Mouse (Mus musculus) kidney, embryonic 15.5 days (tissue): ENCODE data around the gene Asb4. TPM values are rescaled to one million over a fixed set of nuclear protein-coding genes. Genes with fewer than 3 reads are reported as not detected.
A peak's percentile ranks its signal among the peaks of the same experiment; 100 is the strongest.

ENCODE experiments used
- ATAC-seq: fragments of 200-750 bp; cut with Nextera tagmentation; replicated peaks from 2 replicates; pipeline ENCODE4 v1.8.0; 2017; ENCODE audit warnings: moderate TSS enrichment; ENCODE audit not compliant: low FRiP score
- H3K27ac ChIP-seq: fragments of 300-500 bp; sonication (generic); 2 replicates; pipeline ENCODE4 v1.5.1; 2015; ENCODE audit warnings: mild to moderate bottlenecking, inconsistent platforms
- H3K27me3 ChIP-seq: fragments of 300-500 bp; sonication (generic); 2 replicates; pipeline ENCODE4 v1.6.1; 2015; ENCODE audit warnings: inconsistent platforms
- H3K36me3 ChIP-seq: fragments of 300-500 bp; sonication (generic); 2 replicates; pipeline ENCODE4 v1.6.1; 2015; ENCODE audit warnings: inconsistent platforms
- H3K4me1 ChIP-seq: fragments of 300-500 bp; sonication (generic); 2 replicates; pipeline ENCODE4 v1.6.1; 2015; ENCODE audit warnings: inconsistent platforms
- H3K4me2 ChIP-seq: fragments of 300-500 bp; sonication (generic); 2 replicates; pipeline ENCODE4 v1.6.1; 2015; ENCODE audit warnings: moderate library complexity, mild to moderate bottlenecking, inconsistent platforms
- H3K4me3 ChIP-seq: fragments of 300-500 bp; sonication (generic); replicated peaks from 2 replicates; pipeline ENCODE4 v1.5.1; 2015; ENCODE audit warnings: mild to moderate bottlenecking, inconsistent platforms
- H3K9ac ChIP-seq: fragments of 300-500 bp; sonication (generic); 2 replicates; pipeline ENCODE4 v1.6.1; 2015; ENCODE audit warnings: mild to moderate bottlenecking, inconsistent platforms
- H3K9me3 ChIP-seq: fragments of 300-500 bp; sonication (generic); replicated peaks from 2 replicates; pipeline ENCODE4 v1.6.1; 2016; ENCODE audit warnings: inconsistent platforms
- WGBS: fragments of 180-500 bp; shearing (Covaris S2); methylation state at CpG from one replicate; pipeline ENCODE4 v1.1.7; 2015; ENCODE audit warnings: mixed read lengths; 5-methylcytosine and 5-hydroxymethylcytosine counted together
- polyA plus RNA-seq: library from polyadenylated mRNA; unstranded; fragments of >200 nt; fragmentation: Nextera tagmentation; extraction: Ambion mirVana; gene quantifications from 2 replicates; pipeline ENCODE4 v1.2.1, GENCODE M21; 2015

Gene Asb4
- polyA plus RNA-seq, 1 experiment from 2014 or later: 27.6 TPM

DNA sequence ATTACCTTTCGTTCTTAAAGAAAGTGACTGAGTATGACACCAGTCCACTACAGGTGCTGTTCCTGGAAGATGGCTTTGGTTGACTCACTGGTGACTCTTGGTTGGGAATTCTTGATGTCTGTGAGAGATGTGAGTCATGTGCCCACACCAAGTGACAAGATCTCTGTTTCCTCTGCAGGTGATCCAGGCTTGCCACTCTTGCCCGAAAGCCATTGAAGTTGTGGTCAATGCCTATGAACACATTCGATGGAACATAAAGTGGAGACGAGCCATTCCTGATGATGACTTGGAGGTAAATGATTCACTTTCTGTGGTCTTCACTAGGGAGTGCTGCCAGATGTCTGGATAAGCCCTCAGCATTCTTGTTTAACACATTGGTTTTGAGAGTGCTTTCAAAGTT, 46.4 kb downstream of the Asb4 start:
- H3K27me3 ChIP-seq: no peaks in the 10 kb centered on the region
- no peak overlapping the region for H3K4me3 ChIP-seq
- no peak overlapping the region for H3K27ac ChIP-seq
- H3K9me3 ChIP-seq: no peaks in the 10 kb centered on the region
- H3K4me1 ChIP-seq: no peaks in the 10 kb centered on the region
- ATAC-seq: no peak
- no peaks in the 10 kb centered on the region for H3K36me3 ChIP-seq
- no peak overlapping the region for H3K4me2 ChIP-seq
- 87% methylated on average over 4 of the region's 4 CpGs for WGBS
- no peak overlapping the region for H3K9ac ChIP-seq

DNA sequence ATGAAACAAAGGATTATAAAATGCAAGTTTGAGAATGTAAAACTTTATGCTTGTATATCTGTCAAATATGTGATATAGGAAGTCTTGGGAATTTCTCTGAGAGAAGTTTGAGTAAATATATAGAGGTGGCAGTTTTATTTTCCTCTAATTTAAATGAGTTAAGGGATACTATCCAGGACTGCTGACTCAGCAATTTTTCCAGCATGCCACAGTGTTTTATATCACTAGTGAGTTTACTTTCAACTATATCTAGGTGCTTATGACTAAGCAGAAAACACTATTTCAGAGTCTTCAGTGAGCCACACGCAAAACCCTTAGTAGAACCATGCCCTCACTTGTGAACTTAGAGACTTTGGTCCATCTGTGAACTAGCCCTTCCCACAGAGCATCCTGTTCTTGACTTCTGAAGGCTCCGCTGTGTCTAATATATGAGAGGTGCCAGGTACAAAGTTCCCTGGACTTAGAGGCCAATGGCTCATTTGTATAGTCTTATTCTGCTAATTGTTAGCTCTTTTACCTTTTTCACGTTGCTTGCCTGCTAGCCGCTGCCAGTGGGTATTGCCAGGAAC, 46.9 kb downstream of the Asb4 start:
- WGBS: 91% methylated on average over 4 of the region's 4 CpGs
- Histone ChIP-seq H3K4me1 (no peaks in the 10 kb centered on the region), H3K9me3 (no peaks in the 10 kb centered on the region), H3K27me3 (no peaks in the 10 kb centered on the region), H3K9ac (no peak overlapping the region), H3K36me3 (no peaks in the 10 kb centered on the region), H3K27ac (no peak overlapping the region), H3K4me2 (no peak overlapping the region), H3K4me3 (no peak overlapping the region)
- no peak for ATAC-seq

DNA sequence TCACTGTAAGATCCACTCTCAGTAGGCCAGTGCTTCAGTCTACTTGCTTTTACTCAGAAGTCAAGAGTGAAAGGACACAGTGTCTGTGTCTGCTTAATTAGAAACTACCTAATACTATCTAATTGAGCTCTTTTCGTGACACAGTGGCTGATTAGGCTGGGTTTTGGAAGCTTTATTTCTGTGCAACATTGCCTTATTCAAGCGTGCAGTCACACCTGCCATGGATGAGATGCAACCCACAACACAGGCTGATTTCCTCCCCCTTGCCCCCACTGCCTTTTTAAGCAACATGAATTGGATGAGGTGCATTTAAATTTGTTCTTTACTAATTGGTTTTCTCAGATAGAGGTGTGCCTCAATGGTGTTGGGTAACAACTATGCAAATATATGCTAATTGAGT, 50.7 kb downstream of the Asb4 start:
- Histone ChIP-seq H3K4me2 (no peak overlapping the region), H3K36me3 (no peaks in the 10 kb centered on the region), H3K9ac (no peak overlapping the region), H3K27ac (no peak overlapping the region), H3K4me3 (no peak overlapping the region), H3K9me3 (no peaks in the 10 kb centered on the region), H3K27me3 (no peaks in the 10 kb centered on the region), H3K4me1 (no peaks in the 10 kb centered on the region)
- ATAC-seq: no peak
- 88% methylated on average over 2 of the region's 2 CpGs for WGBS

DNA sequence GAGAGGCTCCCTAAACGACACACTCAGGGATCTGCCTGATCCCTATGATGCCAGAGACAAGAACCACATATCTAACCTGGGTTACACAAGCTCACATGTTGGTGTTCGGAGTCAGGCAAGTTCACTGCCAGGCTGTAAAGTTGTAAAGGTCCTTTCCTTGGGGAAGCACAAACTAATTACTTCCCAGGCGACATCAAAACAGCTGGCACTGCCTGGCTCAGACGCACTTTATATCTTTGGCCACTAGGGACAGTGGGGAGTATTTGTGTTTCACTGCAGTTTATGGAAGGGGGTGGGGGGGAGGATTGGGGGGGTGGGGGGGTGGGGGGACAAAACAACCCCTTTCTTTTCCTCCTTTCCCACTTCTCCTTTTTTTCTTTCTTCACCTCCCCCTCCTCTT, 54.6 kb downstream of the Asb4 start:
- H3K9ac ChIP-seq: no peak overlapping the region
- ATAC-seq: no peak
- H3K27ac ChIP-seq: no peak overlapping the region
- no peaks in the 10 kb centered on the region for H3K36me3 ChIP-seq
- H3K9me3 ChIP-seq: no peaks in the 10 kb centered on the region
- H3K4me3 ChIP-seq: no peak overlapping the region
- WGBS: 36% methylated on average over 4 of the region's 4 CpGs
- H3K4me2 ChIP-seq: no peak overlapping the region
- peaks cover 5% of the 10 kb centered on the region for H3K4me1 ChIP-seq
- no peaks in the 10 kb centered on the region for H3K27me3 ChIP-seq

DNA sequence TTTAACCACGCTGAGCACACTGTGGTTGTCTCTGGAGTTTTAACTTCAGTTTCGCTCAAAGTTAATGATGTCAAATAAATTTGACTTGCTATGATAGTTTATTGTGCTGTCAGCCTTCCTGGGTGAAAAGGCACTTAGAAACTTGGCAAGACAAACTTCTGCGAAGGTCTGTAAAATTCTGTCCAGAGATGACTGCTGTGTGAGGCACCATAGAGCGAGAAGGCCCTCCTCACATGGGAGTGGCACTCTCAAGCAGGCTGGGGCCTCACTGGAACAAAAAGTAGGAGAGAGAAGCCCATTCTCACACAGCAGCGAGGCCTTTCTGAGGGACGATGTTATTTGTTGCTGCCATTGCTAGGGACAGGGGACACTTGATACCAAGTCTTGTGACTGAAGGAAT, 58.0 kb downstream of the Asb4 start:
- Histone ChIP-seq H3K27ac (no peak overlapping the region), H3K4me3 (no peak overlapping the region), H3K9ac (no peak overlapping the region), H3K4me2 (no peak overlapping the region), H3K27me3 (no peaks in the 10 kb centered on the region), H3K4me1 (peaks cover 12% of the 10 kb centered on the region), H3K9me3 (no peaks in the 10 kb centered on the region), H3K36me3 (no peaks in the 10 kb centered on the region)
- 50% methylated on average over 6 of the region's 6 CpGs for WGBS
- no peak for ATAC-seq

DNA sequence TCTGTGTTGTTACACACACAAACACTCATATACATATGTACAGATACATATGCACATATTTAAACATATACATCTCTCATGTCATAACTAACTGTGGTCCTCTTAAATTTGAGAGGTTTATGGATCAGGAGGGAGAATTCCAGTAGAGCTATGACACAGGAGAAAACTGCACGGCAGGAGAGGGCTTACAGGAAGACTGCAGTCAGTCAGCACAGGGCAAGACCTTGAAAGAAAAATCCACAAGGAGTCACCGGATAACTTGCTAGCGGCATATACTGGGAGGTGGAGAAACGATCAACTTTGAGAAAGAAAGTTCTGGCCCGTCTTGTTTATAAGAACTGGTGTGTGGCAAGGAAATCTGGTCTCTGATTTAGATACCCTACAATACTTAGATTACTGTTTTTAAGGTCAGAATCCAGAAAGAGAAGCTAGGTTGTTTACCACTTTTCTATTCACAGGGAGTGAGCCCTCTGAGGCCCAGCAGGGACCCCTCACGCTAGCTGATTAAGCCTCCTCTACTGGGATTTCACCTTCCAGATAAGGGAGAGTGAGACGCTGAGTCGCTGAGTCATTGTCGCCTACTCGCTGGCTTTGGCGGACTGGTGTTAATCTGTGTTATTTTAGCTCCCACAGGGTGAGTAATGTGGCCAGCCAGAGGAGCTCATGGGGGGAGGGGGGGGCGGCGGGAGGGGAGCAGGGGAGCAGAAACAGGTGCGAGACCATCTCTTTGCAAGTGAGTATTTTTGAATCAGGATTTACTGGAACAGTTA, 59.3 kb downstream of the Asb4 start:
- Histone ChIP-seq H3K9ac (no peak overlapping the region), H3K9me3 (no peaks in the 10 kb centered on the region), H3K4me1 (peaks cover 12% of the 10 kb centered on the region), H3K4me3 (no peak overlapping the region), H3K4me2 (peak overlapping the region; percentile 31), H3K36me3 (no peaks in the 10 kb centered on the region), H3K27ac (no peak overlapping the region), H3K27me3 (no peaks in the 10 kb centered on the region)
- WGBS: 4% methylated on average over 14 of the region's 14 CpGs
- ATAC-seq: peak; percentile 72

DNA sequence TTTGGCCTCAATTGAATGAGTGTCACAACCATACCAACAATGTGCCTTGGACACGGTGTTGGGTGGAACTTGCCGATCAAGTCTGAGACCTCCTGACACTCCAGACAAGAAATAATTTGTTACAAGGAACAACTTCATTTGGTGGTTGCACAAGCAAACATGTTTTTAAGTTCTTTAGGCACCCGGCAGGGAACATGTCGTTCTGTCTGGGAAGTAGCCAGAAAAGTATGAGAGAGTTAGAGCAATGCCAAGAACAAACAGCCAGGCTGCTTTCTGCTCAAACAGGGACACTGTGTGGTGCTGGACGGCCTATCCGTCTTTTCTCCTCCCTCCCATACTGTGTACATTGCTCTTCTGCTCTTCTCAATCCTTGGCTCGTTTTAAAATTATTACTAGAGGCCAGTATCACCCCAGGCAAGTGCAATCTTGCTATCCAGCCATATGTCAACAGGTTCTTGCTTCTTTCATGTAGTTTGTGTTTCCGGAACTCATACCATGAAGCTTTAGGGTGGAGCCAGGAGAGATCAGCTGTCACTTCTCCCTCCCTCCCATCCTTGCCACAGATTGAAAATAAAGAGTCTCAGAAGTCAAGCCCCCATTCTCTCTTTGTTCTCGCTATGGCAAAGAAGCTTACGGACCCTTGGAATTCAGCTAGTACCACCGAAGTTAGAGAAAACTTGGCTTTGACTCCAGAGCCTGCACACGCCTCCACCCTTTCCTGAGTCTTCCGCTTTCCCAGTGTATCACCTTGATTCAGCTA, 60.1 kb downstream of the Asb4 start:
- ATAC-seq: no peak
- no peaks in the 10 kb centered on the region for H3K27me3 ChIP-seq
- no peak overlapping the region for H3K9ac ChIP-seq
- no peaks in the 10 kb centered on the region for H3K9me3 ChIP-seq
- no peak overlapping the region for H3K27ac ChIP-seq
- H3K36me3 ChIP-seq: no peaks in the 10 kb centered on the region
- WGBS: 31% methylated on average over 13 of the region's 13 CpGs
- H3K4me1 ChIP-seq: peaks cover 13% of the 10 kb centered on the region
- H3K4me2 ChIP-seq: peak overlapping the region; percentile 31
- H3K4me3 ChIP-seq: no peak overlapping the region

GRCm38 (mm10) chr6:5444331-5444898, 61.2 kb downstream of the Asb4 start:
- Histone ChIP-seq H3K4me3 (no peak overlapping the region), H3K4me2 (no peak overlapping the region), H3K4me1 (peaks cover 16% of the 10 kb centered on the region), H3K9ac (no peak overlapping the region), H3K27ac (no peak overlapping the region), H3K27me3 (no peaks in the 10 kb centered on the region), H3K9me3 (no peaks in the 10 kb centered on the region), H3K36me3 (no peaks in the 10 kb centered on the region)
- WGBS: 89% methylated on average over 5 of the region's 5 CpGs
- ATAC-seq: no peak

GRCm38 (mm10) chr6:5447013-5447412, 63.8 kb downstream of the Asb4 start:
- Histone ChIP-seq H3K4me2 (no peak overlapping the region), H3K9me3 (no peaks in the 10 kb centered on the region), H3K4me3 (no peak overlapping the region), H3K9ac (no peak overlapping the region), H3K27ac (no peak overlapping the region), H3K27me3 (no peaks in the 10 kb centered on the region), H3K4me1 (peaks cover 16% of the 10 kb centered on the region), H3K36me3 (no peaks in the 10 kb centered on the region)
- 91% methylated on average over 4 of the region's 4 CpGs for WGBS
- ATAC-seq: no peak

- Histone ChIP-seq H3K4me2 (no peak overlapping the region), H3K36me3 (no peaks in the 10 kb centered on the region), H3K9me3 (no peaks in the 10 kb centered on the region), H3K27me3 (no peaks in the 10 kb centered on the region), H3K9ac (no peak overlapping the region), H3K27ac (no peak overlapping the region), H3K4me1 (peaks cover 13% of the 10 kb centered on the region), H3K4me3 (no peak overlapping the region)
- no peak for ATAC-seq
- WGBS: 66% methylated on average over 6 of the region's 6 CpGs
Measured at GRCm38 (mm10) chr6:5447546-5447945, 64.4 kb downstream of the Asb4 start.

- H3K27ac ChIP-seq: no peak overlapping the region
- H3K27me3 ChIP-seq: no peaks in the 10 kb centered on the region
- 38% methylated on average over 4 of the region's 4 CpGs for WGBS
- H3K9me3 ChIP-seq: no peaks in the 10 kb centered on the region
- H3K4me1 ChIP-seq: peaks cover 5% of the 10 kb centered on the region; the same call in 1 of the 2 replicates
- no peak overlapping the region for H3K4me3 ChIP-seq
- no peak overlapping the region for H3K4me2 ChIP-seq
- no peaks in the 10 kb centered on the region for H3K36me3 ChIP-seq
- ATAC-seq: no peak
- no peak overlapping the region for H3K9ac ChIP-seq
Measured at GRCm38 (mm10) chr6:5448396-5448795, 65.2 kb downstream of the Asb4 start.

DNA sequence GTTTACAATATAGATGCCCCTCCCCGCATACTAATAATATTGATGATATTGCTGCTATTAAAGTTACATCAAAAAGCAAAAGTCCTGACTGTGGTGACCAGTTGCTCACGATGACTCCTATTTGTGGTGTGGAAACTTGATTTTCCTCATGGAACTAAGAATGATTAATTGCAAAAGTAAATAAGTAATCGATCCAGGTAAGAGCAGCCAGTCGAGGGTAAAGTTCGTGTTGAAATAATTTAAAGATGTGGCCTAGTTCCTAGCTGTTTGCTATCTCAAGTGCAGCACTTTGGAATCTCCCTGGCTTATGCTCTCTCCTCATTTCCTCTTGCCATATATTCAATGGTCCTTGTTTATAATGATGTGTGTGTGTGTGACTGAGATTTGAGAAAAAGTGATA, 66.7 kb downstream of the Asb4 start:
- 56% methylated on average over 5 of the region's 5 CpGs for WGBS
- no peak overlapping the region for H3K4me2 ChIP-seq

More for the DNA sequence above, 66.7 kb downstream of the Asb4 start:
- H3K4me1 ChIP-seq: peaks cover 4% of the 10 kb centered on the region; the same call in 1 of the 2 replicates
- H3K27me3 ChIP-seq: no peaks in the 10 kb centered on the region
- 0 out of 2 replicates have a peak, but pooled peaks have one; percentile 40 for ATAC-seq
- H3K9me3 ChIP-seq: no peaks in the 10 kb centered on the region
- no peak overlapping the region for H3K9ac ChIP-seq
- no peak overlapping the region for H3K4me3 ChIP-seq
- H3K27ac ChIP-seq: no peak overlapping the region
- H3K36me3 ChIP-seq: no peaks in the 10 kb centered on the region
